In the genomic region with DNA sequence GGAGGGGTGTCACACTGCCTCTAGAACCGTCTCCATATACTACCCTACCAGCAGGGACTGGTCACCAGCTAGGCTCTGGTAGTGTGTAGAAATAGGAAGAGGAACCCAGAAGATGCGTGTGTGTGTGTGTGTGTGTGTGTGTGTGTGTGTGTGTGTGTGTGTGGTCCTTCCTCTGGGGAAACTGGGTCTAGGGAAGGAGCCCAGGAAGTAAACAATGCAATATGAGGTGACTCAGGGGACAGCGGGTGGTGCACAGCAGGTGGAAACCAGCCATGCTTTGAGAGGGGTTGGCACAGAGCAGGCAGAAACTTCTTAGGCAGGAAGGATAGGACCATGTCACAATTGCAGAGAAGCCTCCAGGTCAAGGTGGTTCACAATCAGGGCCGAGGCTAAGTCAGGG, we compare ENCODE assay signal across 13 mouse cellular contexts. TPM values are rescaled to one million over a fixed set of nuclear protein-coding genes. Genes with fewer than 3 reads are reported as not detected.
DNase-seq lines count a peak whose midpoint lies in the region; TF ChIP-seq lines count a peak whose summit lies in the region.
"Had no signal": no experiment of that assay in that cellular context is flagged by ENCODE, and none has a peak within 500 bp of the region (broad histone marks: within the 10 kb centered on the region; RNA-seq: fewer than 3 reads in every experiment).

No protein-coding gene starts in this region.

- no peaks in the 10 kb centered on the region for H3K27me3 ChIP-seq in myocyte (ENCODE audit: control insufficient read depth, insufficient read depth, insufficient read length)
- H3K27me3 ChIP-seq: midbrain, embryonic 15.5 days had no signal

- no peak overlapping the region for H3K4me3 ChIP-seq in myocyte
- H3K4me3 ChIP-seq: midbrain, embryonic 15.5 days had no signal

- H3ac ChIP-seq in myocyte (ENCODE audit: control insufficient read depth, insufficient read length), result no peak overlapping the region

- peaks cover 40% of the 10 kb centered on the region for H3K79me2 ChIP-seq in myocyte (ENCODE audit: control insufficient read depth, insufficient read depth)

- H3K36me3 ChIP-seq in myocyte (ENCODE audit: control insufficient read depth, insufficient read depth), result no peaks in the 10 kb centered on the region
- H3K36me3 ChIP-seq: G1E; midbrain, embryonic 15.5 days had no signal

- H3K4me2 ChIP-seq in myocyte (ENCODE audit: low read depth), result peak overlapping the region; percentile 71
- H3K4me2 ChIP-seq: midbrain, embryonic 15.5 days had no signal

- TF ChIP-seq POLR2A in myocyte (IDR thresholded peaks at IDR 0.05; ENCODE audit: insufficient read length, low read depth), result no peak

- peak; percentile 15 for DNase-seq in kidney, postnatal 10 days
- no peak for DNase-seq in kidney, adult 18-20 months
- DNase-seq in Muller cell, postnatal 12 days (ENCODE audit: inconsistent ontology term), result peak; percentile 45
- DNase-seq in heart, postnatal 4 days, result peak; percentile 27
- no peak for DNase-seq in adrenal gland, postnatal 4 days (ENCODE audit: low spot score in 2 of 2)
- no peak for DNase-seq in thymus, postnatal 0 days (ENCODE audit: low spot score)
- no peak for DNase-seq in layer of hippocampus, adult 8-10 months (ENCODE audit: low spot score in 2 of 2)
- DNase-seq: cerebellum, adult 11 months; gastrocnemius, postnatal 10 days; kidney, adult 11 months had no signal

TF ChIP-seq in myocyte, 11 proteins besides CTCF, POLR2A, EP300 and RAD21:
- TF ChIP-seq REST (IDR thresholded peaks at IDR 0.05; ENCODE audit: insufficient read depth, insufficient read length) (no peak), MYOG (IDR thresholded peaks at IDR 0.05; ENCODE audit: control insufficient read depth in 1 of 3, insufficient read depth in 1 of 3, insufficient read length in 2 of 3, low read depth in 2 of 3) (peak; percentile 10 to 81 (median 42)), TCF12 (IDR thresholded peaks at IDR 0.05; ENCODE audit: insufficient read depth, poor library complexity, severe bottlenecking) (peak; percentile 4), USF1 (IDR thresholded peaks at IDR 0.05; ENCODE audit: low read depth) (no peak), MAX (IDR thresholded peaks at IDR 0.05; ENCODE audit: low read depth) (no peak), MYOD1 (IDR thresholded peaks at IDR 0.05; ENCODE audit: control insufficient read depth in 1 of 3, insufficient read length in 2 of 3, low read depth in 2 of 3) (peak in 2 of 3 experiments; percentile 73 to 85), POLR2AphosphoS2 (IDR thresholded peaks at IDR 0.05; ENCODE audit: insufficient read length, low read depth) (no peak), CEBPB (IDR thresholded peaks at IDR 0.05; ENCODE audit: insufficient read depth, poor library complexity, severe bottlenecking) (no peak)

RNA-seq across cellular contexts. Expression of gene Ankrd33b, which starts 30.8 kb away (rescaled TPM):
- 10 to 100 TPM; 12.8 to 13.4 TPM for total RNA-seq in heart, postnatal 4 days (2021)
- polyA plus RNA-seq in myocyte (2012; fragmentation: generic; extraction: Trizol), result 5.7 TPM
- 1 to 10 TPM; 2.1 to 5.5 TPM for total RNA-seq in adrenal gland, postnatal 4 days (2021)
- 10.8 and 11.2 TPM in 2 replicates for polyA plus RNA-seq in thymus, postnatal 0 days (2015; fragmentation: Nextera tagmentation; extraction: Ambion mirVana)
- total RNA-seq in layer of hippocampus, adult 8-10 months (2022), result 10 to 100 TPM; 60.2 to 64.2 (median 61.8) TPM
- polyA plus RNA-seq: G1E had no signal

Comparison
In these comparisons a context has a peak if more than half of its experiments do, and no peak if none do; other contexts are left out.
1. DNase-seq: peak in kidney, postnatal 10 days (single experiment), Muller cell, postnatal 12 days (single experiment) and heart, postnatal 4 days (single experiment); none in kidney, adult 18-20 months (single experiment), adrenal gland, postnatal 4 days (0 of 2), thymus, postnatal 0 days (single experiment) and layer of hippocampus, adult 8-10 months (0 of 2).
2. RNA of gene Ankrd33b, which starts 30.8 kb away (total RNA-seq): 60.2 to 64.2 TPM in layer of hippocampus, adult 8-10 months; 12.8 to 13.4 TPM in heart, postnatal 4 days and 2.1 to 5.5 TPM in adrenal gland, postnatal 4 days; every median in the first group is over 4 times any median in the second.